Mouse (Mus musculus) lung, adult 18-20 months (tissue): ENCODE data around the gene Gtf2e1.

Experiments used
- DNase-seq, 2 experiments: peaks; one replicate each; pipeline ENCODE4 v3.0.0; 2022; ENCODE audit warnings: mixed read lengths in 2 of 2

The Gtf2e1 gene

GRCm38 (mm10) chr16:37539611-37540580 is at the start of gene Gtf2e1, which contains the start of gene Rabl3:
Gtf2e1 (minus strand) TSS chr16:37539789.
Rabl3 (plus strand) TSS chr16:37539885.
- DNase-seq, result peak; percentile 99

- DNase-seq, result no peak
These were observed 45.6 kb upstream of the Gtf2e1 start for GRCm38 (mm10) chr16:37585129-37585563.

- no peak for DNase-seq
These were observed 44.8 kb upstream of the Gtf2e1 start for GRCm38 (mm10) chr16:37584218-37585035.

DNA sequence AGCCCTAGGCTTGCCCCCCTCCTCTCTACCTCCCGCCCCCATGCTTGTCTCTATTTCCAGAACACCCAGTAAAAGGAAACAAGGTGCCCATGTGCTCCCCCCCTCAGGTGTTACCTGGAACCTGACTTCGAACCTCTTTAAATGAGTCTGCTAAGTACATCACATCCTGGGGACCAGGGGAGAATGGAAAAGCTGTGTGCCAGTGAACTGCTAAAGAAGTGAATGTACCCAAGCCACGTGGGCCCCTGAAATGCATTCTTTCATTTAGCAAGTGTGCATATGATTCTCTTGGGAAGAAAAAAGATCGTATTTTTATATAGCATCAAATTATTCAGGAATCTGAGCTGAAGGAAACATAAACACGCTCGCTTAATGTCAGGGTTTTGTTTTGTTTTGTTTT is 44.2 kb upstream of the Gtf2e1 start:
- no peak for DNase-seq

GRCm38 (mm10) chr16:37583306-37583705 is 43.7 kb upstream of the Gtf2e1 start:
- DNase-seq, result no peak

- no peak for DNase-seq
These were observed 42.3 kb upstream of the Gtf2e1 start for GRCm38 (mm10) chr16:37581901-37582300.

- DNase-seq, result no peak
These were observed 41.1 kb upstream of the Gtf2e1 start for GRCm38 (mm10) chr16:37580651-37581050.

- no peak for DNase-seq
These were observed 40.4 kb upstream of the Gtf2e1 start, which contains the start of gene Hgd for GRCm38 (mm10) chr16:37579994-37580393. Hgd (plus strand) TSS chr16:37580153.

DNA sequence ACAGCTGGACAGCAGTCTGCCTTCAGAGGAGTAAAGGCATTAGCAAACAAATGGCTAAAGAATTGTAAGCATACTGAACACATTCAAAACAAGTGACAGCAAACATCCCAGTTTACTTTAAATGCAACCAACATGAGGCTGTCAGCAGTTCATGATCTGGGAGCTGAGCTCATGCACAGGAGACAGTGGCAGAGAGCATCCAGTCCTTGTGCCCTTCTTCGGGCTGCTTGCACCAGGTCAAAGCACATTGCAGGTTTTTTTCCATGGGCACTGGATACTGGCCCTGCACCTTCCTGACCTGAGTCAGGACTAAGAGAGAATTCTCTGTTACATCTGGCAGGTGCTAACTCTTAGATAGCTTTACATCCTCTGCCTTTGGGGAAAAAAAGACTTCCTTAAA is 40.0 kb upstream of the Gtf2e1 start:
- DNase-seq, result no peak

- no peak for DNase-seq
These were observed 35.7 kb upstream of the Gtf2e1 start for GRCm38 (mm10) chr16:37575325-37575724.

DNA sequence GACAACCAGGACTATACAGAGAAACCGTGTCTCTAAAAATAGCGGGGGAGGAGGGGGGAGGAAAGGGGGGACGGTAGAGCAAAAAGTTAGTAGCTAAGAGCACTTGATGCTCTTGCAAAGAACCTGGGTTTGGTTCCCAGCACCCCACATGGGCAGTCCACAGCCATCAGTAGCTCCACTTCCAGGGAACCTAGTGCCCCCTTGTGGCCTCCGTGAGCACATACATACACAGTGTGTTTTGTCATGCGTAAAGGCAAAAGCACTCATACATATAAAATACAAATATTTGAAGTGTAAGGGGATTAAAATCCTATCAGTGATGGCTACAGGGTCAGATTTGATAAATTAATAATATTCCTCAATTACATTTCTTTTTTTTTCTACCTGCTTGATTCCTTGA is 33.5 kb upstream of the Gtf2e1 start:
- no peak for DNase-seq

DNA sequence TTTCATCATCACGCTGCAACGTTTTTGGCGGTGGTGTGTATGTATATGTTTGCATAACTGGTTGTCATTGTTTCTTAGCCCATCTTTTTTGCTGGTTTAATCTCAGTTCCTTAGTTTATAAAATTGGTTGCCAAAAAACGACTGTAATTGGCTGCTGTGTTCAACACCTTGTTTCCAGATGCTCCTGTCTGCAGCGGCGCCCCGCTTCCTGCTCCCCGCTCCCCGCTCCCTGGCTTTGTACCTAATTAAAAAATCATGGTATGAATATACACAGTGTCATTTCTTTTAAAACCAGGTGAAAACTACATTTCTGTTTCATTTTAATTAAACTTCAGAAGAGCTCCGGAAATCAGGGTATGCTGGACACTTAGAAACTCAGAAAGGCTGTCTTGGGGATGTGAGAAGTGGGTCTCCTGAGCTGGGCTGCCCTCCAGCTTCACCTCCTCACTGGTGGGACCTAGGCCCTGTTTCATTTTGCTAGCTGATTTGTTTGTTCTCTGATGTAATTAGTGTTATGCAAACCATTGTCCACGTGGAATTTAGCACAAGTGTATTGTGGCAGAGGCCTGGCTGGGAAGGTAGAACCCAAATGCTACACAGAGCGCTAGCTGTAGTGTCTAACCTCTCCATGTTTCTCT is 32.6 kb upstream of the Gtf2e1 start:
- DNase-seq, result no peak

GRCm38 (mm10) chr16:37571554-37571953 is 32.0 kb upstream of the Gtf2e1 start:
- no peak for DNase-seq

DNA sequence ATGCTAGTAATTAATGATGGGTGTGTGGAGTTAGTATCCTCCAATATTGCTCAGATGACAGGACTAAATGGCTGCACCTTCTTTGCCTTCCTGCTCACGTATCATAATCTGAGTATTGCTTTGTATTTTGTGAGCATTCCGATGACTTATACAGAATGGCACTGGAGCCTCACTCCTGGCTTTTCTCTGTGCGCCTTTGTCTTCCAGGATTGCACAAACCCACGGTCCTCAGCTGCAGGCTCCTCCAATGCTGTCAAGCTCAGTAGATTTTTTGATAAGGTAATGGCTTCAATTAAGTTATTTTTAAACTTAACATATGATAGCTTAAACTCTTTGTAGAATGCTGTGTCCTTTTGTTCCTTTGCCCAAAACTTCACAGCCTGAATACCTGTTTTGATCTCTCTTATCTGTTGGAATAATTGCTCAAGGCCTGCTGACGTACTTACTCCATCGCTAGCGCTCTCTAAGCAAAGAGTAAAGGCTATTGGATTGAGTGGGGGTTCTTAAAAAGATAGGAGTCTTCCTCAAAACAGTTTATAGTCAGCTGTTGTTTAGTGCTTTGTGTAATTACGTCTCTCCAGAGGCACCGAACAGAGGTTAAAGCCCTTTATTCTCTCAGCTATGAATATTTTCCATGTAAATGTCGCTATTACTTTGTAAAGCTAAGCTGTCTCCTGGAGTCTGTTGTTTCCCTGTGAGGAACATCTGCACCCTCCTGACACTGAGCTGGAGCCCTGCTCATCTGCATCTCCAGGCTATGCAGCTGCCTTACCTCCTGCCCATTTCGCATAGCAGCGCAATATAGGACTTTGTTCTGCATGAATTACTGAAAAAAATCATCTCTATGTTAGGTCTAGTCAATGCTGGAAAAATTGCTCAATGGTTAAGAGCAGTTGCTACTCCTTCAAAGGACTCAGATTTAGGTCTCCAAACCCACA is 27.8 kb upstream of the Gtf2e1 start:
- DNase-seq, result no peak

DNA sequence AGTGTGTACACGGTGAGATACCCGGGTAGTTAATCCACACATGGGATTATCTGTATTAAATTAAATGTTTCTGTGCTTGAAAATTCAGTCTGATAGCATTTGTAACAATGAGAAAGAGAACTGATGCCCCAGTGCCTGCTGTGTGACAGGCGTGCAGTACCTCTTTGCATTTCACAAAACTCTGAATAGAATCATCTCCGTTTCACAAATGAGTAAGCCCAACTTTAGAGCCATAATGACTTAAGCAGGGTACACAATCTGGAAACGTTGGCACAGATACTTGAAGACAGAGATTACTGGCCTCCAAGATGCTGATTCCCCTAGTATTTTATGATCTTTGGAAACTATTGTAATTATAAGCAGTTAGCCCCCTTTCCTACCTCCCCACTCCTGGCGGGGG is 26.5 kb upstream of the Gtf2e1 start:
- no peak for DNase-seq

GRCm38 (mm10) chr16:37565117-37565516 is 25.5 kb upstream of the Gtf2e1 start:
- DNase-seq, result no peak

GRCm38 (mm10) chr16:37562961-37563360 is 23.4 kb upstream of the Gtf2e1 start:
- DNase-seq, result no peak

DNA sequence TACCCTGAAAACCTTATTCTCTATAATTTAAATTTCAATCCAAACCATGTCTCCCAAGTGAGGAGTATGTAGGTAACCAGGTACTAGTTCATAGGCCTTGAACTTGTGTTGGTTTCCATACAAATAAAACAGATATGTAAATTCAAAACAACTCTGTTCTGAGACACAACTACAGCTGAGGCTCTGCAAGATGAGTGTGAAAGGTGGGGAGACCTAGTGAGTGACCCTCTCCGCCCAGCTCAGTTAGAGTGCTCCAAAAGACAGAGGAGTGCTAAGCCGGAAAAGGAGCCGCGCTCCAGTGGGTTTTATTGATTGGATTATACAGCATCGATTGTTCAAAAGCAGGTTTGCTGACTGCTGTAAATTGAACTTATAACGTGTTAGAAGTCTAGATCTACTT is 22.8 kb upstream of the Gtf2e1 start:
- DNase-seq, result no peak

DNA sequence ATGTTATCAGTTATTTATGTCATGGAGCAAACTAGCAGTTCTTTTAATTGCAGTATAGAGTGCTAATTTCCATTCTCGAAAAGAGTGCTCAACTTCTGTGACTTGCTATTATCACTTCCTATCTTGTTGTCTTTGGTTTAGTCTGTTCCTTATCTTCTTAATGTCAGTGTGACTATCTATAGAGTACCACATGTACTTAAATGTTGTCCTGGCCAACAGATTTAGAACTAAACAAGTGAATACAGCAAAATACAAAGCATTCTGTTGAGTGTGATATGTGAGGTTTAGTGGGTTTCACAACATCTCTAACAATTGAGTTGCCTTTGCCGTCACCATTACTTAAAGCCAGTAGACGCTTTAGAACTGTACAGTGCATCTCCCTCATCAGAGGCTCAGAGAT is 13.2 kb upstream of the Gtf2e1 start:
- no peak for DNase-seq

- no peak for DNase-seq
These were observed 11.4 kb upstream of the Gtf2e1 start for GRCm38 (mm10) chr16:37550981-37551380.

DNA sequence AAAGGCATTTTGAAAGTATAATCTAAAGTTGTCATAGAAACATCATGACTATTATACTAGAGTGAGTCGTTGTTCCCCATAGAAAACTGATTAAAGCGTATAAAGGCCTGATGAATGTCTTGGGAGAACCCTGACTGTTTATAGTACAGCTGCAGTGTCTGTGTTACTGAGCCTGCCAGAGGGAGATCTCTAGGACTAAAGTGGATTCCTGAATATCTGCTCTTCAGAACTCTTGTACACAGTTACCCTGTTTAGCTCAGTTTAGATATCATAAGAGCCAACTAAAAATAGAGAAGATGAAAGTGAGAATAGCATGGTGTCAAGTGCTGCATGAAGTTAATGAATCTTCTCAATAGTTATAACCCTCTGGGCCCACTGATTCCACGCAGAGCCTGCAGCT is 10.7 kb upstream of the Gtf2e1 start:
- no peak for DNase-seq

DNA sequence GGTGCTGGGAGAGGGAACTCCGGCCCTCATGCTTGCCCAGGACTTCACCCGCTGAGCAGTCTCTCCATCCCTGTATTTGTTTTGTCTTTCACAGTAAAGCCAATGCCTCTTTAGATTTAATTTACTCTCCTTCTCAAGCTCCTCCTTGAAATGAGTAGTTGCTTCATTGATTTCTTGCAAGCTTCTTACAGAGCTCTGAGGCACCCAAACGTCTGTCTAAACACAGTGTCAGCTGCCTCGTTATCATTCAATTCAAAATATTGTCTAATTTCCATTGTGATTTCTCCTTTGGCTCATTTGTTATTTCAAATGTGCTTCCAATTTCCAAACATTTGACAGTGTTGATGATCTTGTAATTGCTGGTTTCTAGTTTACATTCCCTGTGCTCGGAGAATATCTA is 6.7 kb upstream of the Gtf2e1 start:
- no peak for DNase-seq
